Mouse (Mus musculus) gastrocnemius, postnatal 4 days (tissue): ENCODE results near the gene Bbs9. TPM values are rescaled to one million over a fixed set of nuclear protein-coding genes. Genes with fewer than 3 reads are reported as not detected.
"Not testable (repeated sequence)": the region's sequence is repeated elsewhere in the genome, so short reads cannot be mapped to it uniquely, and the experiment has no call there.

Experiments
- DNase-seq, 2 experiments: peaks; one replicate each; pipeline ENCODE4 v3.0.0; 2021 to 2022; ENCODE audit warnings: low spot score in 2 of 2, mixed read lengths in 2 of 2
- long read RNA-seq, 2 experiments: library from polyadenylated mRNA; stranded (forward); transcript quantifications; one replicate each; pipeline ENCODE4 v2.0.0; 2021
- total RNA-seq, 2 experiments: library from RNA; stranded (reverse); gene quantifications; 2 replicates each; pipeline ENCODE4 v1.2.3; 2021

Bbs9 gene
- 10 to 100 TPM; 14.0 to 17.5 TPM for total RNA-seq
- long read RNA-seq, experiment 1, transcript Bbs9-201 (22 exons, 3,382 nt) = major isoform, 5 of 12 reads
- long read RNA-seq, experiment 1, partial matches to known transcripts = 4 of 12 reads
- long read RNA-seq, experiment 1, other reads (novel, unspliced or antisense) = 3 of 12 reads
- long read RNA-seq, experiment 2, partial matches to known transcripts = 2 of 10 reads
- long read RNA-seq, experiment 2, other reads (novel, unspliced or antisense) = 3 of 10 reads

GRCm38 (mm10) chr9:22475424-22475868 lies at the start of gene Bbs9:
Bbs9 (plus strand) TSS chr9:22475715.
- peak; percentile 73 to 88 for DNase-seq

- DNase-seq = no peak
Measured at GRCm38 (mm10) chr9:22428028-22428665, 47.4 kb upstream of the Bbs9 start.

- DNase-seq = no peak
Measured at GRCm38 (mm10) chr9:22428666-22429410, 46.7 kb upstream of the Bbs9 start.

GRCm38 (mm10) chr9:22429533-22430241 lies 45.8 kb upstream of the Bbs9 start:
- no peak for DNase-seq

GRCm38 (mm10) chr9:22430315-22430840 lies 45.1 kb upstream of the Bbs9 start:
- DNase-seq = no peak

- no peak for DNase-seq
Measured at GRCm38 (mm10) chr9:22433221-22433620, 42.3 kb upstream of the Bbs9 start.

- DNase-seq = no peak
Measured at GRCm38 (mm10) chr9:22434101-22434500, 41.4 kb upstream of the Bbs9 start.

- no peak for DNase-seq
Measured at GRCm38 (mm10) chr9:22438826-22439225, 36.7 kb upstream of the Bbs9 start.

- DNase-seq = no peak
Measured at GRCm38 (mm10) chr9:22443157-22443556, 32.4 kb upstream of the Bbs9 start.

- DNase-seq = no peak
Measured at GRCm38 (mm10) chr9:22445123-22445522, 30.4 kb upstream of the Bbs9 start.

GRCm38 (mm10) chr9:22447213-22447612 lies 28.3 kb upstream of the Bbs9 start:
- no peak for DNase-seq

- no peak for DNase-seq
Measured at GRCm38 (mm10) chr9:22448420-22448819, 27.1 kb upstream of the Bbs9 start.

- no peak for DNase-seq
Measured at GRCm38 (mm10) chr9:22449209-22449608, 26.3 kb upstream of the Bbs9 start.

GRCm38 (mm10) chr9:22452697-22453096 lies 22.8 kb upstream of the Bbs9 start:
- no peak for DNase-seq

- DNase-seq = no peak
Measured at GRCm38 (mm10) chr9:22453501-22453924, 22.0 kb upstream of the Bbs9 start.

GRCm38 (mm10) chr9:22453990-22454389 lies 21.5 kb upstream of the Bbs9 start, which contains the start of gene Gm17545:
Gm17545 (plus strand) TSS chr9:22454290.
- not testable (repeated sequence) for DNase-seq

- no peak for DNase-seq
Measured at GRCm38 (mm10) chr9:22455041-22455440, 20.5 kb upstream of the Bbs9 start.

- no peak for DNase-seq
Measured at GRCm38 (mm10) chr9:22457142-22457835, 18.2 kb upstream of the Bbs9 start.

GRCm38 (mm10) chr9:22461946-22462345 lies 13.6 kb upstream of the Bbs9 start:
- peak in 1 of 2 experiments; percentile 40 for DNase-seq

GRCm38 (mm10) chr9:22466212-22466611 lies 9.3 kb upstream of the Bbs9 start:
- no peak for DNase-seq
